Mouse (Mus musculus) CH12.LX (cell line): ENCODE measurements at regions not wholly inside any gene's neighbourhood (a gene's known extent, or its start where the extent isn't known, plus 50 kb on each side); places are given as distances from the start of the nearest gene placed in this dataset.

Experiments
- DNase-seq: peaks from one replicate; pipeline ENCODE4 v3.0.0-alpha.2; 2013; ENCODE audit errors: extremely low read depth
- H3K27ac ChIP-seq: 2 replicates; pipeline ENCODE4 v1.5.1; 2012; ENCODE audit warnings: low read depth, mild to moderate bottlenecking, control low read depth, moderate library complexity; ENCODE audit not compliant: insufficient read depth
- H3K27me3 ChIP-seq: replicated peaks from 2 replicates; pipeline ENCODE3; 2012; ENCODE audit warnings: inconsistent platforms
- H3K36me3 ChIP-seq, 2 experiments: replicated peaks in 1 of 2; 2 replicates each; pipeline versions ENCODE3 to v1.6.1; 2012; ENCODE audit warnings: inconsistent platforms in 1 of 2, low read length in 1 of 2, mild to moderate bottlenecking in 1 of 2, mixed read lengths in 1 of 2, moderate library complexity in 1 of 2; ENCODE audit not compliant: control insufficient read depth in 1 of 2, insufficient read depth in 1 of 2
- H3K4me1 ChIP-seq, 2 experiments: 2 replicates each; pipeline ENCODE4 v1.6.1; 2012; ENCODE audit warnings: inconsistent platforms in 1 of 2, moderate library complexity in 1 of 2; ENCODE audit not compliant: insufficient read depth in 2 of 2, control insufficient read depth in 1 of 2
- H3K4me2 ChIP-seq: 2 replicates; pipeline ENCODE4 v1.6.1; 2012; ENCODE audit warnings: low read depth, mild to moderate bottlenecking, control low read depth; ENCODE audit not compliant: poor library complexity, insufficient read depth, severe bottlenecking
- H3K4me3 ChIP-seq, 3 experiments: fragments of 150-350 bp in 1 of 3; sonication (generic) in 1 of 3; replicated peaks in 1 of 3; 2 replicates each; pipeline versions ENCODE3 to v1.5.1; 2011 to 2012; ENCODE audit warnings: low read depth in 2 of 3, low read length in 2 of 3, mild to moderate bottlenecking in 2 of 3, moderate library complexity in 2 of 3, control low read depth in 1 of 3, improper control_type of control experiment in 1 of 3, inconsistent platforms in 1 of 3, mixed read lengths in 1 of 3; ENCODE audit not compliant: poor library complexity in 1 of 3
- H3K79me2 ChIP-seq: replicated peaks from 2 replicates; pipeline ENCODE4 v1.6.1; 2012; ENCODE audit warnings: mild to moderate bottlenecking, moderate library complexity; ENCODE audit not compliant: control insufficient read depth, poor library complexity, insufficient read depth, severe bottlenecking; ENCODE audit errors: extremely low read depth
- H3K9ac ChIP-seq: 2 replicates; pipeline ENCODE4 v1.6.1; 2012; ENCODE audit warnings: low read depth, mild to moderate bottlenecking, control low read depth, moderate library complexity; ENCODE audit not compliant: insufficient read depth
- H3K9me3 ChIP-seq: replicated peaks from 2 replicates; pipeline ENCODE3; 2012; ENCODE audit warnings: low read length, inconsistent platforms, mixed read lengths
- CHD1 ChIP-seq: IDR thresholded peaks from 2 replicates; pipeline ENCODE4 v1.6.1; 2012; ENCODE audit warnings: low read depth, low read length, improper control_type of control experiment, inconsistent platforms
- CHD2 ChIP-seq: IDR thresholded peaks from 2 replicates; pipeline ENCODE4 v1.6.1; 2011; ENCODE audit warnings: low read length, improper control_type of control experiment
- E2F4 ChIP-seq: IDR thresholded peaks from 2 replicates; pipeline ENCODE4 v1.6.1; 2011; ENCODE audit warnings: low read depth, low read length, improper control_type of control experiment; ENCODE audit not compliant: insufficient replicate concordance
- EP300 ChIP-seq: IDR thresholded peaks from 2 replicates; pipeline ENCODE4 v1.6.1; 2011; ENCODE audit warnings: low read length, improper control_type of control experiment
- ETS1 ChIP-seq: conservative IDR thresholded peaks from 2 replicates; pipeline ENCODE4 v1.6.1; 2012; ENCODE audit warnings: low read depth, mild to moderate bottlenecking, inconsistent platforms, low read length, improper control_type of control experiment, moderate library complexity
- GABPA ChIP-seq: IDR thresholded peaks from 2 replicates; pipeline ENCODE4 v1.6.1; 2012; ENCODE audit warnings: low read depth, low read length, improper control_type of control experiment, inconsistent platforms; ENCODE audit not compliant: insufficient replicate concordance
- JUND ChIP-seq: conservative IDR thresholded peaks from 2 replicates; pipeline ENCODE4 v1.6.1; 2011; ENCODE audit warnings: low read depth, low read length, improper control_type of control experiment
- KAT2A ChIP-seq: IDR thresholded peaks from 2 replicates; pipeline ENCODE4 v1.6.1; 2012; ENCODE audit warnings: low read length, improper control_type of control experiment, inconsistent platforms; ENCODE audit not compliant: insufficient replicate concordance
- MAFK ChIP-seq: IDR thresholded peaks from 2 replicates; pipeline ENCODE4 v1.6.1; 2011; ENCODE audit warnings: low read length, improper control_type of control experiment; ENCODE audit not compliant: insufficient replicate concordance
- MAZ ChIP-seq: IDR thresholded peaks from 2 replicates; pipeline ENCODE4 v1.6.1; 2012; ENCODE audit warnings: low read depth, mild to moderate bottlenecking, inconsistent platforms, low read length, improper control_type of control experiment, moderate library complexity
- MEF2A ChIP-seq: IDR thresholded peaks from 2 replicates; pipeline ENCODE4 v1.6.1; 2014; ENCODE audit warnings: low read depth, mild to moderate bottlenecking, inconsistent platforms, low read length, improper control_type of control experiment, borderline replicate concordance
- MYC ChIP-seq: IDR thresholded peaks from 2 replicates; pipeline ENCODE4 v1.6.1; 2011; ENCODE audit warnings: low read depth, mild to moderate bottlenecking, improper control_type of control experiment, low read length
- POLR2A ChIP-seq: IDR thresholded peaks from 2 replicates; pipeline ENCODE4 v1.6.1; 2011; ENCODE audit warnings: low read depth, mild to moderate bottlenecking, improper control_type of control experiment, low read length
- POLR2AphosphoS2 ChIP-seq: IDR thresholded peaks from 2 replicates; pipeline ENCODE4 v1.6.1; 2011; ENCODE audit warnings: low read depth, low read length, improper control_type of control experiment
- RAD21 ChIP-seq: IDR thresholded peaks from 2 replicates; pipeline ENCODE4 v1.6.1; 2011; ENCODE audit warnings: low read depth, mild to moderate bottlenecking, low read length, improper control_type of control experiment, moderate library complexity
- RCOR1 ChIP-seq: conservative IDR thresholded peaks from 2 replicates; pipeline ENCODE4 v1.6.1; 2012; ENCODE audit warnings: low read depth, mild to moderate bottlenecking, inconsistent platforms, low read length, improper control_type of control experiment
- SMC3 ChIP-seq: IDR thresholded peaks from 2 replicates; pipeline ENCODE4 v1.6.1; 2011; ENCODE audit warnings: low read depth, low read length, improper control_type of control experiment
- UBTF ChIP-seq: IDR thresholded peaks from 2 replicates; pipeline ENCODE4 v1.6.1; 2012; ENCODE audit warnings: low read depth, mild to moderate bottlenecking, inconsistent platforms, low read length, improper control_type of control experiment, moderate library complexity
- USF2 ChIP-seq: conservative IDR thresholded peaks from 2 replicates; pipeline ENCODE4 v1.6.1; 2011; ENCODE audit warnings: low read depth, low read length, improper control_type of control experiment
- ZC3H11A ChIP-seq: IDR thresholded peaks from 2 replicates; pipeline ENCODE4 v1.6.1; 2012; ENCODE audit warnings: low read depth, mild to moderate bottlenecking, inconsistent platforms, low read length, improper control_type of control experiment
- ZKSCAN1 ChIP-seq: IDR thresholded peaks from 2 replicates; pipeline ENCODE4 v1.6.1; 2012; ENCODE audit warnings: low read depth, inconsistent platforms, low read length, improper control_type of control experiment, borderline replicate concordance
- dilution Hi-C: fragments of 300-500 bp; cut with MboI; formaldehyde crosslinking; loops from 2 replicates; pipeline ENCODE4 v1.14.3; 2020; ENCODE audit warnings: low sequenced_read_pairs; ENCODE audit not compliant: extremely low pct_unique_long_range_greater_than_20kb, extremely low pct_ligation_motif_present
- in situ Hi-C: fragments of 300-500 bp; cut with MboI; formaldehyde crosslinking; loops from 3 replicates; pipeline ENCODE4 v1.14.3; 2019; ENCODE audit warnings: low sequenced_read_pairs, low pct_ligation_motif_present, low pct_unique_long_range_greater_than_20kb, mixed read lengths

DNA sequence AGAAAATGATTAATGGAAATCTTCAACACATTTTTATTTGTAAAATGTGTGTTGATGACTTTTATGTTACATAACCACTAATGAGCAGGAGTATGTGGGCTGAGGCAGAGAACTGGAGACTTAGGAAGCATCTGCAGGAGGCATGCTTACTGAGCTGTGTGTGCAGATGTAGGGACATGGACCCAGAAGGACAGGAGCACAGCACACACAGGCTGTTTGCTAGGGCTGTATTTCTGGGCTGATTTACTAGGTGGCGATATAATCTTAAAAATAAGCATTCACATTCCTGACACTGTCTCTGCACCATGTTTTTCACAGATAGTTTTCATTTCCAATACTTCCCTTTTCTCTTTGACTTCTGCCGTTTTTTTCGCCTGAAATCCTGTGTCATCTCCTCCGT is 146.1 kb downstream of the Zpld1 start (continued):
- 0 out of 2 replicates have a peak, but pooled peaks have one; percentile 25 for TF ChIP-seq EP300
- TF ChIP-seq MAFK = no peak
- TF ChIP-seq JUND = no peak
- no peak for TF ChIP-seq MAZ
- no peak for TF ChIP-seq USF2
- no peak for TF ChIP-seq GABPA
- TF ChIP-seq MEF2A = no peak
- TF ChIP-seq MYC = 0 out of 2 replicates have a peak, but pooled peaks have one; percentile 24
- no peak for TF ChIP-seq ZKSCAN1
- no peak for TF ChIP-seq CHD2
- no peak for TF ChIP-seq CHD1
- TF ChIP-seq RAD21 = peak; percentile 88
- TF ChIP-seq E2F4 = 0 out of 2 replicates have a peak, but pooled peaks have one; percentile 34
- TF ChIP-seq ZC3H11A = peak; percentile 33; the same call in 1 of the 2 replicates

DNA sequence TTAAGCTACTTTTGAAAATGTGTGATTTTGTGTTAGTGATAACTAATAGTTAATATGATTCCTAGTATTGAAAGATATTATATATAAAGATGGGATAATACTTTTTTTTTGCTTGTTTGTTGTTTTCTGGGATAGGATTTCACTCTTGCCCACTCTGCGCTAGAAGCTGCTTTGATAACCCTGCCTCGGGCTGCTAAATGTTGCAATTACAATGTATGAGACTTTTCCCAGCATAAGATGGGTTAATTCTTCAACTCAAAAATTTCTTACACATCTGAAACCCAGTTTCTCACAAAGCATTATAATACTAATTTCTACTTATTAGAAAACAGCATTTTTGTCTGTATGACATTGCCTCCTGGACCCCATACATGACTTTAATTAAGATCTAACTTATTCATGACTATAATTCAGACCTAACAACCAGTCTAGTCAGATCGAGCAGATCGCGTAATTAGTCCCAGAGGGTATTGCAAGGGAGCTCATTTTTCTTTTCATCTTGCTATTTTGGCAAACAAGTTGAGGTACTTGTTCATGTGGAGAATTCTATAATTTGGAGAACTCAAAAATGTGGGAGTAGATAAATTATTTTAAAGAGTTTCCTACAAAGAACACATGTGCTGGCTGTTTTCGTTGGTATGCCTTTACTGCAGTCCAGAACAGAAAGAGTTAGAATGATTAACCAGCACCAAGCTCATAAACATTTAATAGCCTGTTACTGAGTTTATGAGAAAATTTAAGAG is 155.2 kb downstream of the Zpld1 start:
- Histone ChIP-seq H3K36me3 (no peaks in the 10 kb centered on the region), H3K27ac (no peak overlapping the region), H3K4me3 (no peak overlapping the region), H3K9me3 (no peaks in the 10 kb centered on the region), H3K4me2 (no peak overlapping the region), H3K9ac (no peak overlapping the region), H3K27me3 (no peaks in the 10 kb centered on the region), H3K4me1 (peaks cover 0 to 6% of the 10 kb centered on the region in 2 experiments; a peak in 2 of 4 replicates), H3K79me2 (no peaks in the 10 kb centered on the region)
- dilution Hi-C loops (no loop called here), in situ Hi-C loops (loop anchor here (25.0 kb wide), 2 partner anchors 320 to 720 kb away; no protein-coding TSS in a partner anchor)
- TF ChIP-seq ETS1 (no peak), KAT2A (no peak)
- DNase-seq = no peak

DNA sequence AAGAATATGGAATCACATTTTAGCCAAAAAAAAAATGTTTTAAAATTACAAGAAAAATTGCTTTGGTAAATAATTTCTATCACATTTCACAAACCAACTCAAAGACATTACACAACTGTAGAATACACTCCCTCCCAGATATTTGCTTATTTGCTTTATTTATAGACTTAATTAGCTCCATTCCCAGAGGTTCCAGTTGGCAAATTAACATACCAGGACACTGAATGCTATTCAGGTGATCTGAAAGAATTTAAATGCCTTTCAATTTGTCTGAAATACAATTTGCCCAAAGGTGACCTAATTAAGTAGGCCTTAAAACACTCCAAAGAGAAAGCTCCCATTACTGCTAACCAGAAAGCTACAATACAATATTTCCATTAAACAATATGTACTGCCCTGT is 162.8 kb downstream of the Zpld1 start:
- dilution Hi-C loops = no loop called here
- Histone ChIP-seq H3K4me3 (no peak overlapping the region), H3K27ac (no peak overlapping the region), H3K36me3 (no peaks in the 10 kb centered on the region), H3K4me2 (no peak overlapping the region), H3K79me2 (no peaks in the 10 kb centered on the region), H3K27me3 (no peaks in the 10 kb centered on the region), H3K4me1 (peaks cover 0 to 6% of the 10 kb centered on the region in 2 experiments; a peak in 2 of 4 replicates)
- no peak for DNase-seq
- no peak for TF ChIP-seq POLR2A
- no peak for TF ChIP-seq POLR2AphosphoS2
- TF ChIP-seq CHD1 = no peak
- TF ChIP-seq RCOR1 = no peak
- TF ChIP-seq SMC3 = no peak
- no peak for TF ChIP-seq UBTF
- TF ChIP-seq, all 38 proteins: peak for 0
- in situ Hi-C loops = loop anchor here (25.0 kb wide), 2 partner anchors 327 to 727 kb away; no protein-coding TSS in a partner anchor
- H3K9ac ChIP-seq = no peak overlapping the region
- no peaks in the 10 kb centered on the region for H3K9me3 ChIP-seq
